Mouse (Mus musculus): ENCODE data around the gene St3gal3. TPM values are rescaled to one million over a fixed set of nuclear protein-coding genes. Genes with fewer than 3 reads are reported as not detected.

The St3gal3 gene
- polyA plus RNA-seq, 1 experiment from 2014 or later = 9.8 TPM

DNA sequence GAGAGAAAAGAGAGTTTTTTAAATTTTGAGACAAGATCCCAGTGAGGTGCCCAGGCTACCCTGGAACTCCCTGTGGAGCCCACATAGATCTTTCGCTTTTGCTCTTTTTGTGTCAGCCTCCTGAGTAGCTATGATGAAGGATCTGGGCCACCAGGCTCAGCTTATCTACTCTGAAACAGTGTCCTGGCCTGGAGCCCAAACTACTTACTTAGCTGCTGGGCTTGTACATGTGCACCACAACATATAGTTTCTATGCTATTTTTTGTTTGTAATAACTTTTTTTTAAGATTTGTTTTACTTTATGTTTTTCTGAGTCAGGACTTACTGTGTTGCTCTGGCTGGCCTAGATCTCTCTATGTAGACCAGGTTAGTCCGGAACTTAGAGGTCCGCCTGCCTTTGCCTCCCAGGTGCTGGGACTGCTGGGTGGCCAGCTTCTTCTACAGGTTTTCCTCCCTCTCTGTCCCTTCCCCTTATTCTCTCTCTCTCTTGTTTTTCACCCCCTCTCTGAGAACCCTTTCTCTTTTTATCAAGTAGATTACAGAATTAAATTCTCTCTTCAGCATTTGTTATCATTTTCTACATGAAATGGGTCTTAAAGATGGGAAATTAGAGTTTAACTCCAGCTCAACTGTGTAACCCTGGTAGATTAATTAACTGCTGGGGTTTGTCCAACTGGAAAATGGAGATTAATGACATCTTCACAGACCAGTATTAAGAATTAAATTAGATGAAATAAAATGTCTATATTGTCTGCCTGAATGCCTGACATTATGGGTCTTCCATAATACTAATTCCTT is 29.3 kb downstream of the St3gal3 start:
- Histone ChIP-seq H3K36me3 (peaks cover 23% of the 10 kb centered on the region), H3K27ac (no peak overlapping the region), H3K4me1 (peaks cover 5% of the 10 kb centered on the region; the same call in 1 of the 2 replicates), H3K27me3 (no peaks in the 10 kb centered on the region), H3K4me2 (no peak overlapping the region), H3K4me3 (no peak overlapping the region), H3K9ac (no peak overlapping the region), H3K9me3 (no peaks in the 10 kb centered on the region)
- WGBS = 91% methylated on average over 3 of the region's 3 CpGs
- ATAC-seq (ENCODE audit: insufficient number of reproducible peaks, insufficient read depth, low FRiP score, low TSS enrichment, low read depth) = no peak

DNA sequence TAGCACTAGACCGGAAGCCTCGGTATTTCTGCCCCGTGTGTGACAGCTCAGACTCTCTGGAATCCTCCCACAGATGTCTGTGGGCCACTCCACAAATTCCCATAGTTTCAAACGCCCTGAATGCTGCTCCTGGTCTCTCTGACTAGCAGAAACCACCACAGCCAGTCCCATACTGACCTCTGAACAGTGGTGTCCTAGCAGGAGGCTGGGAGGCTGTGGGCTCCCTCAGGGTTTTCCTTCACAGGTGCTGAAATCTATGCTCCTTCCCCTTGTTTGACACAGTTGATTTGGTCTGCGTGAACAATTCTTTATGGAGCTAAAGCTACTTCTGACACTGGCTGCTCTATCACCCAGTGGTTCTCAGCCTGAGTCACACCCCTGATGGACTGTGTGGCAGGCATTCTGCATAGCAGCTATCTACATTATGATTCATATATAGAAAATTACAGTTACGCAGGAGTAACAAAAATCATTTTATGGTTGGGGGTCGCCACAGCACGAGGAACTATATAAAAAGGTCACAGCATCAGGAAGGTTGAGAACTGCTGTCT is 31.4 kb downstream of the St3gal3 start:
- Histone ChIP-seq H3K4me1 (no peaks in the 10 kb centered on the region), H3K27me3 (no peaks in the 10 kb centered on the region), H3K27ac (no peak overlapping the region), H3K36me3 (peaks cover 23% of the 10 kb centered on the region), H3K9me3 (no peaks in the 10 kb centered on the region), H3K9ac (no peak overlapping the region), H3K4me2 (no peak overlapping the region), H3K4me3 (no peak overlapping the region)
- no peak for ATAC-seq (ENCODE audit: insufficient number of reproducible peaks, insufficient read depth, low FRiP score, low TSS enrichment, low read depth)
- WGBS = 79% methylated on average over 8 of the region's 8 CpGs

DNA sequence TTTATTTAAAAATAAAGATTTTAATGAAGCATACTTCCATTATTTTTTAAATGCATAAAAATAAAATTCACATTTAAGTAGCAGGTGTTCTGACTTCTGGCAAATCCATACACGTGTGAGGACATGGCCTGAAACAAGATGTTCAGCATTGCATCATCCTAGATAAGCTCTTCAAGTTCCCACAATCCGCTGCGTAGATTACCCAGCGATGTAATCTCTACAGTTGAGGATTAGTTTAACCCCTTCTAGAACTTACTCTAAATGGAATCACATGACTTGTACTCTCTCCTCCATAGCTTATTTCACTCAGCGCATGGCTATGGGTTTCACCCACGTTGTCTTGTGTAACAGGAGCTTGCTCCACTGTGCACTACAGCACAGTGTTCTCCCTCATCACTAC is 33.2 kb downstream of the St3gal3 start:
- Histone ChIP-seq H3K9ac (no peak overlapping the region), H3K27me3 (no peaks in the 10 kb centered on the region), H3K4me1 (no peaks in the 10 kb centered on the region; the same call in 1 of the 2 replicates), H3K27ac (no peak overlapping the region), H3K36me3 (peaks cover 6% of the 10 kb centered on the region; the same call in 1 of the 2 replicates), H3K4me2 (no peak overlapping the region), H3K9me3 (no peaks in the 10 kb centered on the region), H3K4me3 (no peak overlapping the region)
- no peak for ATAC-seq (ENCODE audit: insufficient number of reproducible peaks, insufficient read depth, low FRiP score, low TSS enrichment, low read depth)
- 86% methylated on average over 6 of the region's 6 CpGs for WGBS

DNA sequence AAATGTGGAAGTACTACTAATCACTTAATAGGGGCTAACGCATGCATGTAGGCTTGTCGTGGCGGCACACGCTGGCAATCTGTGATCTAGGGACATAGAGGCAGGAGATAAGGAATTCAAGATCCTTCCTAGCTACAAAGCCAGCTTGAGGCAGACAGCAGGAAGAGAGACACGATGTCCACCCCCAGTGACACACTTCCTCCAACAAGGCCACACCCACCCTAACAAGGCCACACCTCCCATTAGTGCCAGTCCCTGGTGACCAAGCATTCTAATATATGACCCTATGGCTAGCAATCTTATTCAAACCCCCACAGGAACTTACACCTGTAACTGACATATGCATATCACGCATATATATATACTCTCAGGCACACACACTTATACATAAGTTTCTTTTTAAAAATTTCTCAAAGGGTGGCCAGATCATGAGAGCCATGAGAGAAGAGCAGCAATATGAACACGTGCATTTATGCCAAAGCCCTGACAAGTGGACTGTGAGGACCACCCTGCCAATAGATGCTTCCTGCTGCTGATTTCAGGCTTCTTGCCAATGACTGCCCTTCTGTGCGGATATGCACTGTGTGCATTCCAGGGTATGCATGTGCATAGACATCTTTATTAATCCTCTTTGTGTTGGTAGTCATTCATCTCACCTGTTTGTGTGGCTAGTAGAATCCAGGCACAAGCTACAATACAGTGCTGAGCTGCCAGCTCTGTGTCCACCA is 34.9 kb downstream of the St3gal3 start:
- no peak for ATAC-seq (ENCODE audit: insufficient number of reproducible peaks, insufficient read depth, low FRiP score, low TSS enrichment, low read depth)
- no peak overlapping the region for H3K9ac ChIP-seq
- peaks cover 4% of the 10 kb centered on the region; the same call in 1 of the 2 replicates for H3K36me3 ChIP-seq
- WGBS = 88% methylated on average over 8 of the region's 8 CpGs
- H3K4me3 ChIP-seq = no peak overlapping the region
- H3K27me3 ChIP-seq = no peaks in the 10 kb centered on the region
- H3K4me1 ChIP-seq = no peaks in the 10 kb centered on the region; the same call in 1 of the 2 replicates
- H3K27ac ChIP-seq = no peak overlapping the region
- no peak overlapping the region for H3K4me2 ChIP-seq
- H3K9me3 ChIP-seq = no peaks in the 10 kb centered on the region

DNA sequence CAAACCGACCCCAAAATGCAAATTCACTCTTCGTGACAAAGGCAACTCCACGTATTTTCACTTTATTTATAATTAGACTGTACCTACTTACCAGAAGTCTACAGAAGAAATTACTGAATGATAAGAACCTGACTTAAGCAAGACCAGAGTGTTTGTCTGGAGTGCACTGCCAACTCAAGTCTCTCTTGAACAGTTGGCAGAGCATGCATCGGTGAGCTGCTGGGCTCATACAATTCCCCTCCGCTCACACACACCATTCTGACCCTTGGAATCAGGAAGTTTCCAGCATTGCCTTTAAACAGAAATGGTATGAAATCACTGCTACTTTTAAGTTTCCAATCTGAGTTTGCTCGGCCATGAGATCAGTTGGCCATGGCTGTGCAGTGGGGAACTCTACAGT is 36.1 kb downstream of the St3gal3 start:
- Histone ChIP-seq H3K27me3 (no peaks in the 10 kb centered on the region), H3K9me3 (no peaks in the 10 kb centered on the region), H3K4me1 (no peaks in the 10 kb centered on the region; the same call in 1 of the 2 replicates), H3K9ac (no peak overlapping the region), H3K4me3 (no peak overlapping the region), H3K36me3 (peaks cover 7% of the 10 kb centered on the region; the same call in 1 of the 2 replicates), H3K27ac (no peak overlapping the region), H3K4me2 (no peak overlapping the region)
- WGBS = 93% methylated on average over 6 of the region's 6 CpGs
- no peak for ATAC-seq (ENCODE audit: insufficient number of reproducible peaks, insufficient read depth, low FRiP score, low TSS enrichment, low read depth)

DNA sequence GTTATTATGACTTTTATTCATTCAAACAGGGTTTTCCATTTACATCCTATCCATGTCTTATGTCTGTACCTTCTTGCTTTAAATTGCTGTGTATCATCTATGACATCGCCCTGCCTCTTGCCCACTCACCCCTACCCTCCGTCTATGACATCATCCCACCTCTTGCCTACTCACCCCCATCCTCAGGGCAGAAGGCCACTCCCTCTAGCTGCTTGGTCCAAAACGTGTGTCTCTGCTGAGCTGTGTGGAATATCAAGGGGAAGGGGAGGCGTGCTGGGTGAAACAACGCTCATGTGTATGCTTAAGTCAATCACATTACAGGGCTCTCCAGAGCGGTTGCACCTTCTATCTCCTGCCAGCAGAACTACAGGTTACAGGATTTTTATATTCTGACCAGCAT is 38.6 kb downstream of the St3gal3 start:
- Histone ChIP-seq H3K36me3 (peaks cover 6% of the 10 kb centered on the region; the same call in 1 of the 2 replicates), H3K4me3 (no peak overlapping the region), H3K4me2 (no peak overlapping the region), H3K27ac (no peak overlapping the region), H3K27me3 (no peaks in the 10 kb centered on the region), H3K9me3 (no peaks in the 10 kb centered on the region), H3K9ac (no peak overlapping the region), H3K4me1 (no peaks in the 10 kb centered on the region; the same call in 1 of the 2 replicates)
- WGBS = 78% methylated on average over 6 of the region's 6 CpGs
- ATAC-seq (ENCODE audit: insufficient number of reproducible peaks, insufficient read depth, low FRiP score, low TSS enrichment, low read depth) = no peak

DNA sequence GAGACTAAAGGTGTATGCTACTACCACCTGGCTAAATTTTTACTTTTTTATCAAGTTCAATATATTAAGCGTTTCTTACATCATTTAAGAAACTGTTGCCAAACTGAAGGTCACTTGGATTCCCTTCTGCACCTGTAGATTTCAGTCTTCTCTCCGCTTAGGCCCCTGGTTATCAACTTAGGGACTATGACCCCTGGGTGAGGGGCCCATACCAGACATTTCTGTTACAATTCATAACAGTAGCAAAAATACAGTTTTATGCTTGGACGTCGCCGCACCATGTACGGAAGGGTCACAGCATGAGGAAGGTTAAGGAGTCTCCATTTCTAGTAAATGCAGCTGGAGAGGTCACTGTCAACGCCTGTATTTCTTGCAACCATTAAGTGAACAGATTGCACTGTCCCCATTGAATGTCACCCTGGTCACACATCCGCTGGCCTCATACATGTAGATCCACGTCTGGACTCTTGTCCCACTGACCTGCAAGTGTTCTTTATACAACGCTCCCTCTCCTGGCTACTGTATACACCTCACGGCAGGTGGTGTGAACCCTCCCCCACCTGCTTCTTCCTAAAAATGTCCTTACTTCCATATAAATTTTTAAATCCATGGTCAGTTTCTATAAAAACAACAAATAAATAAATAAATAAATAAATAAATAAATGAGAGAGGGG is 41.8 kb downstream of the St3gal3 start:
- ATAC-seq (ENCODE audit: insufficient number of reproducible peaks, insufficient read depth, low FRiP score, low TSS enrichment, low read depth) = no peak
- no peaks in the 10 kb centered on the region for H3K9me3 ChIP-seq
- 0 out of 2 replicates have a peak, but pooled peaks cover 6% of the 10 kb centered on the region for H3K36me3 ChIP-seq
- H3K4me3 ChIP-seq = no peak overlapping the region
- H3K27me3 ChIP-seq = no peaks in the 10 kb centered on the region
- 95% methylated on average over 11 of the region's 11 CpGs for WGBS
- no peak overlapping the region for H3K9ac ChIP-seq
- H3K27ac ChIP-seq = no peak overlapping the region
- no peaks in the 10 kb centered on the region; the same call in 1 of the 2 replicates for H3K4me1 ChIP-seq
- no peak overlapping the region for H3K4me2 ChIP-seq

DNA sequence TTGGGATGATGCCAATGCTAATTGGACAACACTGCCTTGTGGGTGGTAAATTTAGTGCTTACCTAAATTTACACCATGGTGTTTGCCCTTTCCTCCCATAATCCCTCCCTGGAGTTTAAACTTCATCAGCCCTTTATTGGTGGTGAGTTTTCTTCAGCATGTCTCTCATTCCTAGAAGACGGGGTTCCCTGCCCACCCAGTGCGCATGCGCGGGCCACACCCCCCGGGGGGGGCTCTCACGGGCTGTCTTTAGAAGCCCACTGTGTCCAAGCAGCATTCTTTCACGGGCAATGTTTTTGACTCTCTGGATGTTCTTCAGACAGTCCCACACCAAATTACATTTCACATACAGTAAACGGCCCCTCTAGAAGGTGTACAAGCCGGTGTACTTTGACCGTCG is 44.3 kb downstream of the St3gal3 start:
- Histone ChIP-seq H3K27ac (no peak overlapping the region), H3K4me3 (no peak overlapping the region), H3K36me3 (0 out of 2 replicates have a peak, but pooled peaks cover 6% of the 10 kb centered on the region), H3K9me3 (no peaks in the 10 kb centered on the region), H3K9ac (no peak overlapping the region), H3K4me1 (no peaks in the 10 kb centered on the region), H3K27me3 (no peaks in the 10 kb centered on the region), H3K4me2 (no peak overlapping the region)
- WGBS = 85% methylated on average over 11 of the region's 11 CpGs
- ATAC-seq (ENCODE audit: insufficient number of reproducible peaks, insufficient read depth, low FRiP score, low TSS enrichment, low read depth) = no peak

DNA sequence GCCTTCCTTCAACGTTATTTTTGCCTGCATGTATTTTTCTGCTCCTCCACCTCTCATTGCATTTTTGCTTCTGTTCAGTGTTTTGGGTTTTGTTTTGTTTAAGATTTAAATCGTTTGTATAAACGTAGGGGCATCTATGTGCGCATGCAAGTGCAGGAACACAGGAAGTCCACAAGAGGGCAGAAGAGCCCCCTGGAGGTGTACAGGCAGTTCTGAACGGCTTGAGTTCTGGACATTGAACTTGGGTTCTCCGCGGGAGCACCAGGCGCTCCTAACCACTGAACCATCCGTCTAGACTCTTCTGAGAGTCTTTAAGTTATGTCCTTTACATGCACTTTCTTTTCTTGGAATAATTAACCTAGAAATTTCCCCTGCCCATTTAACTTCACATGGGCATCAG is 44.8 kb downstream of the St3gal3 start:
- ATAC-seq (ENCODE audit: insufficient number of reproducible peaks, insufficient read depth, low FRiP score, low TSS enrichment, low read depth) = no peak
- no peak overlapping the region for H3K4me2 ChIP-seq
- no peaks in the 10 kb centered on the region for H3K4me1 ChIP-seq
- H3K36me3 ChIP-seq = 0 out of 2 replicates have a peak, but pooled peaks cover 6% of the 10 kb centered on the region
- no peak overlapping the region for H3K9ac ChIP-seq
- 59% methylated on average over 9 of the region's 9 CpGs for WGBS
- no peaks in the 10 kb centered on the region for H3K27me3 ChIP-seq
- H3K27ac ChIP-seq = no peak overlapping the region
- no peaks in the 10 kb centered on the region for H3K9me3 ChIP-seq
- H3K4me3 ChIP-seq = no peak overlapping the region

DNA sequence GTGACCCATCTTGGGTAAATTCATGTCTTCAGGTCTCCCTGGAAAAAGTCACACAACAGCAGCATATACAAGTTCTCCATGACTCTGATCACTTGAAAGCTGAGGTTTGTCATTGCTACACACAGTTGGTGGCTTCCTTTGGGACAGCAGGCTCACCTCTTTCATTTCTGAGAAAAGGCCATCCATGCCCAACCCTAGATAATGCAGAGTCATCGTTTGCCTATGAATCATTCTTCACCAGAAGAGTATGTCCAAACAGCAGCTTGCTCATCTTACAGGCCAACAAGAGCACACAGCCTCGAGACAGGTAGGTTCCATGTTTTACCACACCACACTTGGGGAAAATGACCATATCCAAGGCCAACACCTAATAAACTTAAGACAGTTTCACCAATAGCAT is 45.9 kb downstream of the St3gal3 start:
- 86% methylated on average over 2 of the region's 2 CpGs for WGBS
- Histone ChIP-seq H3K9ac (no peak overlapping the region), H3K27me3 (no peaks in the 10 kb centered on the region), H3K36me3 (0 out of 2 replicates have a peak, but pooled peaks cover 2% of the 10 kb centered on the region), H3K9me3 (no peaks in the 10 kb centered on the region), H3K4me3 (no peak overlapping the region), H3K4me2 (no peak overlapping the region), H3K27ac (no peak overlapping the region), H3K4me1 (no peaks in the 10 kb centered on the region)
- no peak for ATAC-seq (ENCODE audit: insufficient number of reproducible peaks, insufficient read depth, low FRiP score, low TSS enrichment, low read depth)

DNA sequence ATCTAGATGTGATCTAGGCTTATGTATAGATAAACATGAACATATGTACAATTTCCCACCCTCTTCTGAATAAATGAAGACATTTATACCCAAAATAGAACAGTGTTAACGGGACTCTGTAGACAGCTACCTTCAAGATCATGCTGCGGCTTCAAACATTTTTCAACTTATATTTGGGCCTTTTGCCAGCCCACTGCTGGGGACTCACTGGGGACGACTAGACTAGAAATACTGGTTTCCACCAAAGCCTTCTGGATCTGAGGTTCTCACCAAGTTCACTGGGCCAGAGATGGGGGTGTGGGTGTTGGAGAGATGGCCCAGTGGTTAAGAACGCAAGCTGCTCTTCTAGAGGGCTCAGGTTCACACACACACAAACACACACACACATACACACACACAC is 49.7 kb downstream of the St3gal3 start:
- H3K27ac ChIP-seq = no peak overlapping the region
- no peak overlapping the region for H3K9ac ChIP-seq
- no peak for ATAC-seq (ENCODE audit: insufficient number of reproducible peaks, insufficient read depth, low FRiP score, low TSS enrichment, low read depth)
- no peaks in the 10 kb centered on the region for H3K27me3 ChIP-seq
- no peak overlapping the region for H3K4me2 ChIP-seq
- H3K4me1 ChIP-seq = peaks cover 13% of the 10 kb centered on the region
- no peaks in the 10 kb centered on the region for H3K36me3 ChIP-seq
- no peak overlapping the region for H3K4me3 ChIP-seq
- 54% methylated on average over 4 of the region's 4 CpGs for WGBS
- H3K9me3 ChIP-seq = no peaks in the 10 kb centered on the region
